Mouse (Mus musculus): ENCODE measurements at regions not wholly inside any gene's neighbourhood (a gene's known extent, or its start where the extent isn't known, plus 50 kb on each side); places are given as distances from the start of the nearest gene placed in this dataset.
A peak's percentile ranks its signal among the peaks of the same experiment; 100 is the strongest.
"Not testable (repeated sequence)": the region's sequence is repeated elsewhere in the genome, so short reads cannot be mapped to it uniquely, and the experiment has no call there.

GRCm38 (mm10) chr1:98586470-98586869 is 165.5 kb downstream of the Slco6d1 start:
- no peak for DNase-seq (ENCODE audit: low read depth, low spot score)

- DNase-seq (ENCODE audit: low read depth, low spot score), result peak; percentile 0
Measured at GRCm38 (mm10) chr1:98589216-98589959, 168.5 kb downstream of the Slco6d1 start.

- not testable (repeated sequence) for DNase-seq (ENCODE audit: low read depth, low spot score)
Measured at GRCm38 (mm10) chr1:98591001-98591400, 170.1 kb downstream of the Slco6d1 start.
